Mouse (Mus musculus) adrenal gland, adult 10 weeks (tissue): ENCODE results near the gene Narf. TPM values are rescaled to one million over a fixed set of nuclear protein-coding genes. Genes with fewer than 3 reads are reported as not detected.

Source experiments
- polyA plus RNA-seq: library from polyadenylated mRNA; stranded (reverse); fragments of 350-450 nt; fragmentation: Illumina TruSeq; extraction: RNeasy Lipid Tissue Mini Kit (QIAGEN cat#74804); gene quantifications from one replicate; pipeline ENCODE4 v1.2.3, GENCODE M21; 2014; ENCODE audit warnings: low read depth, low replicate concordance

Gene Narf
- polyA plus RNA-seq, result 12.0 TPM

GRCm38 (mm10) chr11:121236564-121237344, at the start of gene Narf:
TSS of gene Narf (plus strand) at chr11:121237253.

GRCm38 (mm10) chr11:121204161-121205006, 32.7 kb upstream of the Narf start, which contains the start of the genes Hexdc and Ogfod3:
TSS of gene Hexdc (plus strand) at chr11:121204433.
TSS of gene Ogfod3 (minus strand) at chr11:121204711.

GRCm38 (mm10) chr11:121229018-121229439, 8.0 kb upstream of the Narf start, which contains the start of gene Cybc1:
TSS of gene Cybc1 (minus strand) at chr11:121229322.

GRCm38 (mm10) chr11:121259160-121260100, 22.4 kb downstream of the Narf start, which contains the start of gene Foxk2:
TSS of gene Foxk2 (plus strand) at chr11:121259990.

Other genes with a start within 250 kb of the Narf start
- 73.3 TPM for gene Csnk1d, start 245.9 kb upstream of the Narf start, polyA plus RNA-seq
- not detected for gene Cd7, start 197.8 kb upstream of the Narf start, polyA plus RNA-seq
- gene Sectm1b, start 173.7 kb upstream of the Narf start, polyA plus RNA-seq, result not detected
- gene Sectm1a, start 156.0 kb upstream of the Narf start, polyA plus RNA-seq, result not detected
- not detected for gene Tex19.2, start 118.6 kb upstream of the Narf start, polyA plus RNA-seq
- gene Tex19.1, start 91.1 kb upstream of the Narf start, polyA plus RNA-seq, result not detected
- gene Uts2r, start 77.0 kb upstream of the Narf start, polyA plus RNA-seq, result not detected
- gene Hexdc, start 32.8 kb upstream of the Narf start, polyA plus RNA-seq, result 6.6 TPM
- gene Ogfod3, start 32.5 kb upstream of the Narf start, polyA plus RNA-seq, result 3.3 TPM
- 11.7 TPM for gene Cybc1, start 7.9 kb upstream of the Narf start, polyA plus RNA-seq
- 25.8 TPM for gene Foxk2, start 22.7 kb downstream of the Narf start, polyA plus RNA-seq
- 97.2 TPM for gene Wdr45b, start 117.2 kb downstream of the Narf start, polyA plus RNA-seq
- 10.3 TPM for gene Rab40b, start 151.0 kb downstream of the Narf start, polyA plus RNA-seq
- gene Fn3krp, start 184.1 kb downstream of the Narf start, polyA plus RNA-seq, result 10.2 TPM
- gene Fn3k, start 197.7 kb downstream of the Narf start, polyA plus RNA-seq, result 0.41 TPM
- gene Tbcd, start 214.7 kb downstream of the Narf start, polyA plus RNA-seq, result 31.0 TPM